Mouse (Mus musculus) right cerebral cortex, postnatal 4 days (tissue): ENCODE measurements around the gene Mt1.

Experiments used
- DNase-seq: peaks from one replicate; pipeline ENCODE4 v3.0.0-alpha.2; 2022

The Mt1 gene

DNA sequence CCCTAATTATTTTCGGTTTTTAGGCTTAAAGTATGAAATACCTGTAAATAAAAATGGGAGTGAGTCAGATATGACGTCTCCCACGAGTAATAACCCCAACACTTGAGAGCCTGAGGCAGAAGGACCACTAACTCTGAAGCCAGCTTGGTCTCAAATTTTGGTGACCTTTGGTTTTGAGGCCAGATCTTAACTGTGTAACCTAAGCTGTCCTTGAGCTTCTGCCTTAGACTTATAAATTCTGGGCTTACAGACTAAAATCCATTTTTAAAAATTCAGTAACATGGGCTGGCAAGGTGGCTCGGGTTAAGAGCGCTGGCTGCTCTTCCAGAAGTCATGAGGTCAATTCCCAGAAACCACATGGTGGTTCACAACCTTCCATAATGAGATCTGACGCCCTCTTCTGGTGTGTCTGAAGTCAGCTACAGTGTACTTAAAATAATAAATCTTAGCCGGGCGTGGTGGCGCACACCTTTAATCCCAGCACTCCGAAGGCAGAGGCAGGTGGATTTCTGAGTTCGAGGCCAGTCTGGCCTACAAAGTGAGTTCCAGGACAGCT lies 5.0 kb upstream of the Mt1 start:
- no peak for DNase-seq

DNA sequence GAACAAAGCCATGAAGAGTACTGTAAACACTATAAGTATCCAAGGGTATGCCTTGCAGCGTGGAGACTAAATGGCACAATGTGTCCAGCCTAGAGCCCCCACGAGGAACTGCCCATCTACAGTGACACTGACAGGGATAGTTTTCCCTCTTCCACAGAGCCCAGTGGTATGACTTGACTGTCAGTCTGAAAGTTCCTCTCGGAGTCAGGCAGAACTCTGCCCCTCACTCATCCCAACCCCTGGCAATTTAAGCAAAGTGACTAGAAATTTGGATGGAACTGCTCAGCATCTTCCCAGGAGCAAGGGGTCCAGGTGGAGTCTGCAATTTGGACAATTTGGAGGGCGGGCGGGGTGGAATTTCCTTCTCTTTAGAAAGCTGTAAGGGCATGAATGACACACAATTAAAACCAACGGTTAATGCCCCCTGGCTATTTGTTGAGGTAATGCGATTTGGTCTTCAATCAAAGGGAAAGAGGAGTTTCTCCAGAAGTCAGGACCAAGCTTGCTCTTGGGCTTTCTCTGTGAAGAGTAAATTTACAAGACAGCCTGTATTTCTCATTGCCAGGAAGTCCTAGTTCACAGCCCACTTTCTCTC lies 4.2 kb upstream of the Mt1 start:
- no peak for DNase-seq

DNA sequence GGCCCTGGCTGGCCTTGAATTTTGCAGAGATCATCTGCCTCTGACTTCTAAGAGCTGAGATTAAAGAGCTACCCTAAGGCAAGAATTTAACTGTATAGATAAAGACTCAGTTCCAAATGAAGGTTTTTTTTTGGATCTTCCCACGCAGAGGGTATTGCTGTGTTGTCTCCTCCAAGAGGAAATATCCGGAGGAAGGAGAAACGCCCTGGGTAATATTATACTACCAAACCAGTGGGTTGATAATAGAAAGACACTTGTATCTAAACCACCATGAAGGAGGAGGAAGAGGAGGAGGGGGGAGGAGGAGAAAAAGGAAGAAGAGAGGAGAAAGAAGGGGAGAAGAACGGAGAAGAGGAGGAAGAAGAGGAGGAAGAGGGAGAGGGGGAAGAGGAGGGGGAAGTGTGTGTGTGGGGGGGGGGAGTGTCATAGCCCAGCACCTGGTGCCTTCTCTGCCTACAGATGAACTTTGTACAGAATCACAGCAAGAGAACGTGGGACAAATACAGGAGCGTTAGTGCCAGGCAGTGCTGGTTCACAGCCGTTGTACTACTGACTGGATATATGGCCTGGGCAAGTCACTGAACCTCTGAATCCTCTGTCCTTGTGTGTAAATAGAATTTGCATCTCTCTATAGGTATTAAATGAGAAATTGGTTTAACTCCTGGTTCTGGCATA lies 1.0 kb upstream of the Mt1 start:
- no peak for DNase-seq

DNA sequence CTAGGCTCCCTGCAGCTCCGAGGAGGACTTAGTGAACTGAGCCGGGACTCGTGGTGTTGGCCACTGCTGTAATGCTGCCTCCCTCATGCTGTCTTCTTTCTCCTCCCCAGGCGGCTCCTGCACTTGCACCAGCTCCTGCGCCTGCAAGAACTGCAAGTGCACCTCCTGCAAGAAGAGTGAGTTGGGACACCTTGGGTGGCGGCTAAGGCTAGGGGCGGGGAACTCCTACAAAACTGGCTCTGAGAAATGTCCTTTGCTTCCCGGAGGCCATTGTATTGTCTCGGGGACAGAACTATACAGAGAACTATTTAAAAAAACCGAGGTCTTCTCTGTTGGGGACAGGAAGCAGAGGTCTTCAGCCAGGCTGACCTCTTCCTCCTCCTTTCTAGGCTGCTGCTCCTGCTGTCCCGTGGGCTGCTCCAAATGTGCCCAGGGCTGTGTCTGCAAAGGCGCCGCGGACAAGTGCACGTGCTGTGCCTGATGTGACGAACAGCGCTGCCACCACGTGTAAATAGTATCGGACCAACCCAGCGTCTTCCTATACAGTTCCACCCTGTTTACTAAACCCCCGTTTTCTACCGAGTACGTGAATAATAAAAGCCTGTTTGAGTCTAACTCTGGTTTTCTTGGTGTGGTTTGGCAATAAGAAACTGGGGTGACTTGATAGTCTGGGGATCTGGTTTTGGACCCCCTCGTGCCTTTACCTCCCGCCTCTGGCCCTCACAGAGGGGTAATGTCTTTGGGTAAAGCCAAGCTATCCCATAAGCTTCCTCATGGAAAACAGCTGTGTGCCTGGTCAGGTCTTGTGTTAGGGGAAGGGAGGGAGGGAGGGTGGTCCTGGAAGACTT lies 1.1 kb downstream of the Mt1 start:
- no peak for DNase-seq

DNA sequence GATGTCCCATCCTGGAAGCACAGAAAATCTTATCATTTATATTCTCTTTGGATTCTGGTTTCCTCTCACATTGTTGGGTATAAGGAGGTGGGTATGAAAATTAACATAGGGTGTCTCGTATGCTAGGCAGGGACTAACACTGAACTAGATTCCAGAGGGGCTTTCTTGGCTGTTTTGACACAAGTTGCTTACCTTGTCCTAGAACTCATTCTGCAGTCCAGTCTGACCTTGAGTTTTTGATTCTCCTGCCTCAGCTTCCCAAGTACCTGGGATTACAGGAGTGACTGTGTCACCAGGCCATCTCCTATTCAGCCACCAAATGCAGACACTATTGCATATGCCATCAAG lies 1.7 kb downstream of the Mt1 start:
- no peak for DNase-seq

DNA sequence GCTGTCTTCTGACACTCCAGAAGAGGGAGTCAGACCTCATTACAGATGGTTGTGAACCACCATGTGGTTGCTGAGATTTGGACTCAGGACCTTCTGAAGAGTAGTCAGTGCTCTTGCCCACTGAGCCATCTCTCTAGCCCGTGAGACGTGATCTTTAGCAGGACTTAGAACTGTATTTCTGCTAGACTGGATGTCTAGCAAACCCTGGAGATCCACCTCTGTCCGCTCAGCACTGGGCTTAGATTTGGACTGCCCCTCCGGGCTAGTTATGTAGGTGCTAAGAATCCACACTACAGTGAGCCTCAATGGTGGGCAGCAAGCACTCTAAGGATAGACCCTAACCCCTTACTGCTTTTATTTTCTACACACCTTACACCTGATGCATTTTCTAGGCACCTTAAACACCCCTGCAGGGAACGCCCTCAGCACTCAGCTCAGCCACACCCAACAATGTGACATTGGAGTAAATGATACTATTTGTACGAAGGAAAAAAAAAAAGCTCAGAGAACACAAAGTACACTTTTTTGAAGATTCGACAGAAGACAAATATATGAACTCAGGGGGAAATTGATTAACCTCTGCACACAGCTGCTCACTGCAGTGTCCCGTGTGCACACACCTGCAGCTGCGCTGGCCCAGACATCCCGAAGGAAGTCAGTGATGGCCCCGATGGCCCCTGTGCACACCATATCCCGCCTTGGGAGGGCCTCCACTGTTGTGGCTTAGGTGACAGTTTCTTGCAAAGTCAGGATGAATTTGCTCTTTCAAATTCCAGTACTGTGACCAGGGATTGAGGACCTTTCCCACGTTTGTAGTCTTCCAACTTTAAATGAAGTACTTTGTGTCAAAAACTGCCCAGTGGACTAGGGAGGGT lies 3.4 kb downstream of the Mt1 start:
- DNase-seq, result no peak

DNA sequence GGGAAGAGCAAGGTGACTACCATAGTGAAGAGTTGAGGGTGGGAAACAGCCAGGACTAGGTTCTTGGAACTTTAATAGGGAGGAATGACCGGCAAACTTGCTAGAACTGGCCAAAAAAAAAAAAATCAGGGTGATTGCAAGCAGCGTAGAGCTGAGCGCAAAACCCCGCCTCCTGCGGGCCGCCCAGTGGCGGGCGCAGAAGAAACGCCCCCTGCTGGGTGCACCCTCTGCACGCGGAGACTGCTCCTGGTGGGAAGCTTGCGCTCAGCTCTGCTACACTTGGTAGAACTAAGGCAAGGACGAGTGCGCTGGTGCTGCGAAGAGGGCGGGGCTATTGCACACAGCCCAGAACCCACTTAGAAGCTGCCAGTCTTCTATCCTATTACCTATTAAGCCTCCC lies 4.2 kb downstream of the Mt1 start:
- DNase-seq, result peak; percentile 56

DNA sequence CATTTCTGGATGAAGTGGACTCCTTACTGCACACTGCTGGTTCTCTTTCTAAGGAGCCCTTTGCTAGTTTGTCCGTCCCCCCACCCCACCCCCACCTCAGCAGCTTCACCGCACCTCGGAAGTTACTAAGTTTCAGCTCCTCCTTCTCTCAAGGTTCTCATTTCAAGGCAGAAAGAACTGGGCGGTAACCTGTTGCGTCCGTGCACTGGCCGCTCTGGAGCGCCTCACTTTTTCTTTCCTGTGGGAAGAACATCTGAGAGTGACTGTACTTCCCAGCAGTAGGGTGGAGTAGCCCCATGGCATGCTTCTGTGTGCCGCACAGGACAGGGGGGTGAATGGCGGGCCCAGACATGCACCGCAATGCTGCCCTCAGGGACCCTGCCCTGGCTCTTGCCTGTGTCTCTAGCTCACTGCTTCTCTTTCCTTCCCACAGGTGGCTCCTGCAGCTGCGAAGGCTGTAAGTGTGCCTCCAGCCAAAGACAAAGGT lies 5.5 kb downstream of the Mt1 start:
- no peak for DNase-seq

DNA sequence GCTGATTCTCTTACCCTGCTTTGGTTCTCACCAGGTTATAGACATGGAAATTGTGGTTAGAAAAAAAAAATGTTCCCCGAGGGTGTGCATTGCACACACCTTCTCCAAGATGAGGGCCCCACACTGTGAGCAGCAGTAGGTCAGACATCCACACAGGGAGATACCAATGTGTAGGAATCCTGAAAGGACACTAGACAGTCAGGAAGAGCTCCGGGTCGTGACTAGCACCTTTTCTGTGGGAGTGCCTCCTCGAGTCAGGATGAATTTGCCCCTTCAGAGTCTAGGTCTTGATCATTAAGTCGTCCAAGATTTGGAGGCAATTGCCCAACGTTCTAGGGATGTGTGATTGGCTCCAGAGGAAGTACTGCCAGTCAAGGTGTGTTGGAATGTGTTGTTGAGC lies 6.9 kb downstream of the Mt1 start:
- DNase-seq, result no peak

DNA sequence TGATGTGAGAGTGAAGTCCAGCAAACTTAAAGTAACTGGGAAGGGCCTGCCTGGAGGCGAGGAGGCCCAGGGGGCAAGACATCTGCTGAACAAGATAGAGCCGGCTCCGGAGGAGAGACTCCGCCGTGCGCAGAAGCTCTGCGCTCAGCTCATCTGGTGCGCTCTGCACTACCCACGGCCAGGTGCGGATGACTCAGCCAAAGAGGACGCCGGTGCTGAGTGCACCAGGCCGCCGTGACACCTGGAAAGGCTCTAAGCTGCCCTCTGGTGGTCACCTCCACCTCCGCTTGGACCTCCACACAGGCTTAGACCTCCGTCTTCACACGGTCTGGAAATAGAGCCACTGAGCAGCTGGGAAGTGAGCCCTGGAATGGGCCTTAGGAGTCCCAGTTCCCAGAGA lies 7.7 kb downstream of the Mt1 start:
- DNase-seq, result peak; percentile 48

DNA sequence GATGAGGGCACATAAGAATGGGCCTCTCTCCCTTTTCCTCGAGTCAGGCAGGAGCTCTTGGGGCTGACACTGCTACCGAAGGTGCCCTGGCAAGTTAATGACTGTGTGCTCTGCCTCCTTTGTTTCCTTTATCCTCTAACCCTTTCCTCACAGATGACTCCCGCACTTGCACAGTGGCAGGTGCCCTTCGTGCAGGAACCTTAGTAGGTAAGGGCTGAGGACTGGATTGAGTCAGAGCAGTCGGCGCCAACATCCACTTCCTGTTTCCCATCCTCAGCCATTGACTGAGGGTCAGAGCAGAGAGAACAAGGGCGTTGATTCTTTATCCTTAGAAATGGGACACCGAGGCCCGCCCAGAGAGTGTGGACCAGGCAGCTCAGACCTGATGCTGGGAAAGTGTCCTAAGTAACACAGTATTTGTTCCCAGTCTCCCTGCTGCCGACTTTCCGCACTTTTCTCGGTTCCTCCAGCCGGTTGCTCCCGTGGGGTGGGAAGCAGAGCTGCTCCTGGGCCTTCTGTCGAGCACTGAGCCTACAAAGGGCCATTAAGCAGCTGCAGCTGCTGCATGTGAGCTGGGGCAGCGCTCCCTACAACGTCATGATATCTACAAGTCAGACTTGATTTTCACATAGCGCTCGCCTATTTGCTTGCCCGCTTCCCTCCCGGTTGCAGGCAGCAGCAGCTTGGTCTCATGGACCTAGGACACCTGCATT lies 8.6 kb downstream of the Mt1 start:
- DNase-seq, result no peak

DNA sequence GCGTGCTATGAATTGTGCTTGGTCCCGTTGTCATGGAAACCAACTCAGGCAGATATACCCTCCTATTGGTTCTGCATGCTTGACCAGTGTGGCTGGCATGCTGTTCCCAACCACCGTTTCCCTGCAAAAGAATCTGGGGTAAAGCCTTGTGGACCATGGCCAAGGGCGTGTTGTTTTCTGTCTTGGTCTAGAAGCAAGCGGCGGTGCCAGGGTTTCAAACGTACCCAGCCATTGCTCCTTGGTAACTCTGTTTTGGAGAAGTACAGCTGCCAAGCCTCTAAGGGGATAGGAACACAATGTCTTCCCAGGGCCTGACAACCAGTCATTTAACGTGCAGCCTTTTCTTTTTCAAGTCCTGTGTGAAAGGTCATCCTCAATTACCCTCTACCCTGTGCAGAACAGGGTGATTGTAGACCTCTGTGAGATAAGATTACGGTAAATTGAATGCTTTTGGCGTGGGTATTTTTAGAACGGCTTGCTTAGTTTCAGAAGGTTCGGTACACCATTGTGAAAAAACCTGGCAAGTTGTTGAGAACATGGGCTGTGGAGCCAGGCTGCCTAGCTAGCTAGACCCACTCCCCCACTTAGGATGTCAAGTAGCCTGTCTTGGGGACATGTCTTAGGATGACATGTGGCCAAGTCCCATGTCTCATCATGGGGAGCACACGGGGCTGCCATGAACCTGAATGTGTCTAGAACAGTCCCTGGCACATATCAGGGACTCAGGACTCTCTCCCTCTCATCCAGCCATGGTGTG lies 10.6 kb downstream of the Mt1 start:
- DNase-seq, result peak; percentile 62

DNA sequence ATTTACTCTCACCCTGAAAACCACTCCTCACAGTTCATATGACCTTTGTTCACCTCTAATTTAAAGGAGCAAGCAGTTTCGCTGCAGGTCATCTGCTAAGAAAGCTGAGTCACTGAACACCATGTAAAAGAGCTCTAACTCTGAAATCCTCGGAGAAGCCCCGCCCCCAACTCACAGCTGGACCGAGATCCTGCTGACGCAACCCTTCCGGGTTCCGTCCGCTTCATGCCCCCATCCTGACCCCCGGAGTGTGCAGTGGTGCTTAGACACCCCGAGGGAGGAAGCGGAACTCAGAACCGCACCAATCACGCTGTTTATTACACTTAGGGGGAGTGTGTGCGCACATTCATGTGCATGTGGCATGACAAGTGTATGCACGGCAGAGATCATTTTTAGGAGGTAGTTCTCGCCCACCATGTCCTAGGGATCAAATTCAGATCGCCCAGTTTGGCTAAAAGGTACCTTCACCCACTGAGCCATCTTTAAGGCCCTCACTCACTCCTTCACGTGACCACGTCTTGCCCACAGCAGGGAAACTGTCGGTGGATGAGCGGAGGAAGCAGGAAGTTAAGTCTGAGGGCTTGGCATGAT lies 12.3 kb downstream of the Mt1 start:
- DNase-seq, result no peak

DNA sequence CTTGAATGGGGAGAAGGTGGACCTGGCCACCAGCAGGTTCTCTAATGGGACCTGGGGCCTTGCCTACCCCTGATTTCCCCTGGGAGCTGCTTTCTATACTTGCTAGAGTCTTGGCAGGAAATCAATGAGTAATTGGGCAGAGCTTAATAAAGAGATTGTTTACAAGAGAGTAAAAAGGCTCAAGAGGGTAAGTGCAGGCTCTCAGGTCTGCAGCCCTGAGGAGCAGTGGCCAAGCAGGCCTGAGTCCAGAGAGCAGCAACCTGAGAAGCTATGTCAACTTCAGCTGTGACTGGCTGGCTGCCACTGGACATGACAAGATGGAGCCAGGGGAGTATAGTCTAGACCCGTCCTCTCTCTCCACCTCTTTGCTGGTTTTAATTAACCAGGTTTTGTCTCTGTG lies 14.0 kb downstream of the Mt1 start:
- no peak for DNase-seq

DNA sequence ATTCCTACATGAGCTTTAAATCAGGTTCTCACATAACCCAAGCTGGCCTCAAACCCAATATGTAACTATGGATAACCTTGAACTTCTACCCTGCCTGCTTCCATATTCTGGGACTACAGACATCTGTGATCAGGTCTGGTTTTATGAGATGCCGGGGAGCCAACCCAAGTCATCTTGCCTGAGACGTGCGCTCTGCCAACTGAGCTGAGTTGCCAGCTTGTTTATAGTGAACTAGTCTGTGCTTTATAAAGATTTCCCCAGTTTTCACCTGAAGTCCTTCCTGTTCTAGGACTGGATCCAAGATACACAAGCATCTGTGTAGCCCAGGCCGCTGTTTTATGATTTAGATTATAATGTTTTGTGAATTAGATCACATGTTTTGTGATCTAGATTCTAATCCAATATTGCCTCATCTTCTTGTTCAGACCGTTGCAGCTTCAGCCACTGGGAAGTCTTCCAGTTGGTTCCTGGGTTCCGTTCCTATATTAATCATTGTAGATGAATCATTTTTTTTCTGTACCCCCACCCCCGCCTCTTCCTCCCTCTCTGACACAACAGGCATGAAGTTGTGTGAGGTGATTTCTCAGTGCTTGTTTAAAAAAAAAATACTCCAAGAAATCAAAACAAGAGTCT lies 15.8 kb downstream of the Mt1 start:
- no peak for DNase-seq

DNA sequence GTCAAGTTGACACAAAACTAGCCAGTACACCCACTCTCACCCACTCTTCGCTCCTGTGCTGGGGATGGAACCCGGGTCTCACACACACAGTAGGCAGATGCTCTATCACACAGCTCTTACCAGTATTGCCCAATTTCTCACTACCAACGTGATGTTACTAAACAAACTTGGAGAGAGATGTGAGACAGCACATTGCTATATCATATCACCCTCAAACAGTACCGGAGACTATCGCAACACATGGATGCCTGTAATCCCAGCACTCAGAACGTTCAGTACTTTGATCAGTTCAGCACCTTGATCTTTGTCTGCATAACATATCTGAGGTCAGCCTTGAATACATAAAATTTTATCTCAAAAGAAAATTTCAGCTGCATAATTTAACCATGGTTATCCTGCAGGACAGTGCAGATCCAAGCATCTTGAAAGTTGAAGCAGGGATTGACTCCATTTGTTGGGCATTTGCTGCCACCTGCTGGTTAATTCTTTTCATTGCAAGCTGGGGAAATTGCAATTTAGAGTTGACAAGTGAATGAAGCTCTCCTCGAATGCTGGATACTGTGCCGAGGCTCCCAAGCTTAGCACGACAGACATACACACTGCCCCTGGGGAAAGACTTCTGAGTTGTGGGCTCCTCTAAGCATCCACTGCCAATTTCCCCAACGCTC lies 20.5 kb downstream of the Mt1 start:
- DNase-seq, result peak; percentile 54

DNA sequence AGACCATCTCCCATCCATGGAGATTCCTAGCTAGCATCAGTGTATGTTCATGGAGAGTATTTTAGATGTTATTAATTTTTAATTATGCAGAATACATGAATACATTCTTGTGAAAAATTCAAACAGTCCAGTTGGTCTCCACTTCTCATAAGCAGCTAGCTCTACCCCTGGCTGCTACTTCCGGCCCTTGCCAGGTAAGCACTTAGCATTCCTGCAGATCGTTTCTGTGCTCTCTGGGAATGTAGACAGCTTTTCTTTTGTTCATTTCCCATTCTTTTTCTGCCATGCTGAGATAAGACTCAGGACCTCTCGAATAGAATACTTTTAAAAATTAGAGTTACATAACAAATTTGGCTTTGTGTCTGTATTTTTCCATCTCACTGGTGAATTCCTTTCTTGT lies 25.2 kb downstream of the Mt1 start:
- no peak for DNase-seq

DNA sequence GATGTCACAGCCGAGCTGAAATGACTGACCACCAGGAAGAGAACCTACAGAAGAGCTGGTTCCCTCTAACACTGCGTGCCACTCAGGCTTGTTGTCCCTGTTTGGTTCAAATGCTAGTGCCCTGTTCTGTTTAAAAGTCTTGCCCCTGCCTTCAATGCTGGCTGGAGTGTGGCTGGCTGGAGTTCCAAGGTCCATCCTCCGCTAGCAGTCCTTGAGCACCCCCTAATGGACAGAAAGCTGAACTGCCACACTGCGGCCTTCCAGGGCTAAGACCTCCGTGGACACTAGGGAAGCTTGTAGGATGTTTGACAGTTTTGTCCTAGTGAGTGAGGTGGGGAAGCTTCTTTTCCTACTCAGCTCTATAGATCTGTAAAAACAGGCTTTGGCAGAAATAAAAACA lies 26.9 kb downstream of the Mt1 start:
- DNase-seq, result peak; percentile 62

DNA sequence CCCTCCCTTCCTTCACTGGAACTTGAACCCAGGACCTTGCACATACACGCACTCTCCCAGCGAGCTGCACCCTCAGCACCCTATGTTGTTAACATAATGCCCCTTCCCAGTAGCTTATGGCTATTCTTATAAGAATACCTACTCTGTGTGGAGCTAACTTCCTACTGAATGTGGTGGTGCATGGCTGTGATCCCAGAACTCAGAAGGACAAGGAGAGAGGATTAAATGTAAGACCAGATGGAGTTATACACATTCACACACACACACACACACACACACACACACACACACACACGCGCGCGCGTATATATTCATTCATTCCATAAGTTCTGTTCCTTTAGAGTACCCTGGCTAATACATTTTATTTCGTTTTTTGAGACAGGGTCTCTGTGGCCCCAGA lies 27.4 kb downstream of the Mt1 start:
- no peak for DNase-seq

DNA sequence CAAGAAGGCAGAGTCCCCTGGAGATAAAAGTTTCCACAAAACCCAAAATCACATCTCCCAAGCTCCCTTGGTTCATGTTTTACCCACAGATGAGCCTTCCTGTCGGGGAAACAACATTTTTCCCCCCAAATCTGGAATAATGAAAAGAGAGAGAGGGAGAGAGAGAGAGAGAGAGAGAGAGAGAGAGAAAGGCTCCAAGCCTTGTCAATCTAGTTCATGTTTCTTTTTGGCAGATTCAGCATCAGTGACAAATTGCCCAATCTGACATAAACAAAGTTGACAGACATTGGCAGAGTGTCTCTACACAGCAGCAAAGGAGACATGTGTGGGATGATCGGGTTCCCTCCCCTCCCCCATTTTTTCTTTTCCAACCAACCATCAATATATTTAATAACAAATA lies 28.6 kb downstream of the Mt1 start:
- no peak for DNase-seq
